Mouse (Mus musculus) liver, postnatal 0 days (tissue): ENCODE data around the gene F10.

ENCODE experiments used
- CTCF ChIP-seq: sonication (generic); IDR thresholded peaks from 2 replicates; pipeline ENCODE4 v1.5.1; 2016; ENCODE audit warnings: antibody characterized with exemption, low read depth
- EP300 ChIP-seq: IDR thresholded peaks from 2 replicates; pipeline ENCODE4 v1.6.1; 2016; ENCODE audit warnings: antibody characterized with exemption, low read depth, mild to moderate bottlenecking

DNA sequence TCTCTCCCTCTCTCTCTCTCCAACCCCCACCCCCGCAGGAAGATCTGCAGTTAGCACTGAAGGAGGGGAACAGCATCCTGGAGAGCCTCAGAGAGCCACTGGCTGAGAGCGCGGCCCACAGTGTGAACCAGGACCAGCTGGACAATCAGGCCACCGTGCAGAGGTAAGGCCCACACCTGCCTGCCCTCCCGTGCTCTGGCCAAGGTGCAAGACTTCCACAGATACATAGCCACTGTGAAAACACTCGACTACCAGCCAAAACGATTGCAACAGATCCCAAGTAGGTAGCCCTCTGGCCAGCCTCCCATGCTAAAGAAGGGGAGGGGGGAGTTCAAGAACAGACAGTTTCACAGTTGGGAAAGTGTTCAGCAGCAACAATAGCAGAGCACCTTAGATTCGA is 38.8 kb upstream of the F10 start:
- TF ChIP-seq CTCF (no peak), EP300 (no peak)
